Mouse (Mus musculus): Measurements from ENCODE around the gene Nav2. TPM values are rescaled to one million over a fixed set of nuclear protein-coding genes. Genes with fewer than 3 reads are reported as not detected.

Nav2 gene
- polyA plus RNA-seq, 1 experiment = 1.3 TPM

DNA sequence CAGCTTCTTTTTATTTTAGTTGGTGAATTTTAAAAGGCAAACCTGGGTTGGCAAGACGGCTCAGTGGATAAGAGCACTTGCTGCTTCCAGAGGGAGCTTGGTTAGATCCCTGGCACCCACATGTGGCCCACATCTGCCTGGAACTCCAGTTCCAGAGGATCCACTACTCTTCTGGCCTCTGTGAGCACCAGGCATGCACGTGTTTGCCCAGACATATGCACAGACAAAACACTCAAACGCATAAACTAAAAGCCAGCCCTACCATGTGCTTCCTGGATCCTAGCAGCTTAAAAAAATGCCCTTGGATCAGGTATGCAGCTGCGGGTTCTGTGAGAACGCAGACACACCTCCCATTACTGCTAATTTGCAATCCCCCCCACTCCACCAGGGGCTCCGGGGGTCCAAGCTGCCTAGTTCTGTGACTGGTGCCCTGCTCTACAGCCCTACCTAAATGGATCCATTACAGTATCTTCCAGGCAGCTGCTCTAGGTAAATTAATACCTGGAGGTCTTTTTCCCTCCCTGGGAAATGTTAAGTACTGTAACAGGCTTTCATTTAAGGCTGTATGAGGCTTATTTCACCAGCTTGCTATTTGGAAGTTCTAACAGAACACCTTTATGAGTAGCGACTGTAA, 603.4 kb downstream of the Nav2 start:
- Histone ChIP-seq H3K9me3 (peaks cover 7% of the 10 kb centered on the region), H3K36me3 (replicated peaks; ENCODE audit: low read length) (no peaks in the 10 kb centered on the region), H3K4me3 (replicated peaks) (no peak overlapping the region), H3K4me1 (no peaks in the 10 kb centered on the region), H3K27me3 (replicated peaks) (no peaks in the 10 kb centered on the region)
- TF ChIP-seq FLI1 (IDR thresholded peaks at IDR 0.05; ENCODE audit: low read length) (no peak), GATA1 (IDR thresholded peaks at IDR 0.05; ENCODE audit: borderline replicate concordance, low read length) (no peak)

DNA sequence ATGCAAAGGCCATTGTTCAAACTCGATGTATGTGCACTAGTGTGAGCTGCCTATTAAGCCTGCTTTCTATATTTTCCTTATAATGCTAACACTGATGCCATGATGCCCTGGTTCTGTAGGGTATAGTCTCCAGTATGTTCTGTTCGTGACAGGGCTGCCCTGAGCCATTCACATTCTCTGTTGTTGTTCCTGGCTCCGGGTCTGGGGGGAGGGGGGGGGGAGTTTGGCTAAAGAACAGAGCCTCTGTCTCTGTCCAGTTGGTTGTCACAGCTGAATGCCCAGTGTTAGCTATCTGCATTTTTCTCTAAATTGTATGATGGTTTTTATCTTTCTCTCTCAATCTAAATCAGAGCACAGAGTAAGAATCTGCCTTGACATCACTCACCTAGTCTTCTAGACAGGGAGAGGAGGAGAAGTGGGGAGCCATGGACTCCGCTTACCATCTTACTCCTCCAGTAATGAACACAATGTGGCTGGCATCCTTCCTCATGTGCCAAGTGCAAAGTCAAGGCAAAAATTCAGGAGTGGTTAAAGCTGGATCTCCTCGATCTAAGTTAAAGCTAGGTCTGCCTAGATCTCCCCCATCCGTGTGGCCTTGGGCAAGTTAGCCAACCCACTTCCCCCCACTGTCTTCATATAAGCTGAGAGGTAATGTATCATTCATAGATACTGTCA, 605.4 kb downstream of the Nav2 start:
- Histone ChIP-seq H3K9me3 (no peaks in the 10 kb centered on the region), H3K36me3 (replicated peaks; ENCODE audit: low read length) (no peaks in the 10 kb centered on the region), H3K27me3 (replicated peaks) (no peaks in the 10 kb centered on the region), H3K4me1 (no peaks in the 10 kb centered on the region), H3K4me3 (replicated peaks) (no peak overlapping the region)
- TF ChIP-seq FLI1 (IDR thresholded peaks at IDR 0.05; ENCODE audit: low read length) (no peak), GATA1 (IDR thresholded peaks at IDR 0.05; ENCODE audit: borderline replicate concordance, low read length) (no peak)

DNA sequence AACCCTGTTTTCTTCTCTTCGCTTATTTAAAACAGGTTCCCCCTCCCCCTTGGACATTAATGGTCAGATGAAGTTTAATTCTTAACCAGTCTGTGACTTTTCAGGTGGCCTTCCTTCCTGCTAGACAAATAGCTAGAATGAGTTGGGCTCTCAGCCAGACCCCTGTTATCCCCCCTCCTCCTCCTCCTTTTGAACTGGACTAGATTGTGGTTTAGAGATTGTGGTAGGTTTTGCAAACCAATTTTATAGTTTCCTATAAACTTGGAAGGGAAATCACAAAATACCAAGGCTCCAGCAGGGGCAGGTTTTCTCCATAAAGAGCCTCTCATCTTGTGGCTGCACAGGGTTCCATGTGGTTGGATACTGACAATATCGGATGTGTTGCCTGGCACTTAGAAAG, 606.5 kb downstream of the Nav2 start:
- no peak for TF ChIP-seq FLI1 (IDR thresholded peaks at IDR 0.05; ENCODE audit: low read length)
- no peak for TF ChIP-seq GATA1 (IDR thresholded peaks at IDR 0.05; ENCODE audit: borderline replicate concordance, low read length)
- no peaks in the 10 kb centered on the region for H3K9me3 ChIP-seq
- no peaks in the 10 kb centered on the region for H3K4me1 ChIP-seq
- no peaks in the 10 kb centered on the region for H3K27me3 ChIP-seq (replicated peaks)
- no peaks in the 10 kb centered on the region for H3K36me3 ChIP-seq (replicated peaks; ENCODE audit: low read length)
- H3K4me3 ChIP-seq (replicated peaks) = no peak overlapping the region

DNA sequence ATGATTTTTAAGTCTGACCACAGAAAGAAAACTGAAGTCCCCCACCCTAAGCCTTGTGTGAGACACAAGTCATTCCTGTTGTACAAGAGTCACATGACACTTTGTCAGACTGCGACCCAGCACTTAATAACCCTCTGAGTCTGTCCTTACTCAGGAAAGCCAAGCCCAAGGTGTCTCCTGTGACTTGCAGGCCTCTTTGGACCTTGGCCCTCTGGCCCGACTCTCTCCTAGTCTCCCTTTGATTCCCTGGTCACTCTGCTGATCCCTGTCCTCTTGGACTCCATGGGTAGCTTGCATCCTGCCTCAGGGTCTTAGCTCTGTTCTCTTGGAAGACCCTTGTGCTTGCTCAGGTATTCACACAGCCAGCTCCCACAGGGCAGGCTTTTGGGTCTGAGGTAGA, 612.0 kb downstream of the Nav2 start:
- Histone ChIP-seq H3K4me1 (no peaks in the 10 kb centered on the region), H3K4me3 (replicated peaks) (no peak overlapping the region), H3K27me3 (replicated peaks) (peaks cover 32% of the 10 kb centered on the region), H3K36me3 (replicated peaks; ENCODE audit: low read length) (no peaks in the 10 kb centered on the region), H3K9me3 (0 out of 2 replicates have a peak, but pooled peaks cover 3% of the 10 kb centered on the region)
- TF ChIP-seq FLI1 (IDR thresholded peaks at IDR 0.05; ENCODE audit: low read length) (no peak), GATA1 (IDR thresholded peaks at IDR 0.05; ENCODE audit: borderline replicate concordance, low read length) (no peak)

DNA sequence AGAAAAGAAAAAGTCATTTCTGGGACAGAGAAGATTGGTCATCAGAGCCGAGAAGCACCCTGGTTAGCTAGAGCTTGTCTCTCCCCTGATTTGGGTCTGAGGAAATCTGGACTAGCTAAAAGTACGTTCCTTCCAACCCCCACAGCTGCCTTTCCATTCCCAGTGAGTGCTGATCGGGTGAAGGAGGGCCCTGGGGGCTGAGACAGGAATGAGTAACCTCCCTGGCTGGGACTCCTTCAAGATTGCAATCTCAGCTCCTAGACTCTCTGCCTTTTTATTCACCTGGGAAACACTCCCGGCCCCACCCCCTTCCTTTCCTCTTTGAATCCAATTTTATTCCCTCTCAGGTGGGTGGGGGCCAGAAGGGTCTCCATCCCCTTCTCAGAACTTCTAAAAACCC, 612.8 kb downstream of the Nav2 start:
- no peak overlapping the region for H3K4me3 ChIP-seq (replicated peaks)
- H3K9me3 ChIP-seq = 0 out of 2 replicates have a peak, but pooled peaks cover 3% of the 10 kb centered on the region
- H3K36me3 ChIP-seq (replicated peaks; ENCODE audit: low read length) = no peaks in the 10 kb centered on the region
- no peak for TF ChIP-seq FLI1 (IDR thresholded peaks at IDR 0.05; ENCODE audit: low read length)
- no peak for TF ChIP-seq GATA1 (IDR thresholded peaks at IDR 0.05; ENCODE audit: borderline replicate concordance, low read length)
- peaks cover 32% of the 10 kb centered on the region for H3K27me3 ChIP-seq (replicated peaks)
- no peaks in the 10 kb centered on the region for H3K4me1 ChIP-seq

DNA sequence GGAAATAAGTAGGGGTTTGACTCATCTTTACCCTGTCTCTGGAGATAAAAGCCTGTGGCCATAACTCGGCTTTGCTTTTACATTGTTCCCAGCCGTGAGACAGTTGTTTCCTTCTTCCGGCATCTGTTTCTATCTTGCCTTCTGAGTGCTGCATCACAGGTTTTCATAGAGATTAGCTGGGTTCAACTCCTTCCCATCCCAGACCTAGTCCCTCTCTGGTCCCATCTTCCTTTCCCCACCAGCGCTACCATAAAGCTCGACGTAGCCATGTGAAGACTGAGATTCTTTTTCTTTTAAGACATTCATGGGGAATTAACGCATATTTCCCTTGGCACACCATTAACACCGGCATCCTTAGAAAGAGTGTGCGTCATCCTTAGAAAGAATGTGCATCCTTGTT, 613.5 kb downstream of the Nav2 start:
- Histone ChIP-seq H3K9me3 (0 out of 2 replicates have a peak, but pooled peaks cover 3% of the 10 kb centered on the region), H3K27me3 (replicated peaks) (peaks cover 32% of the 10 kb centered on the region), H3K4me3 (replicated peaks) (no peak overlapping the region), H3K36me3 (replicated peaks; ENCODE audit: low read length) (no peaks in the 10 kb centered on the region), H3K4me1 (no peaks in the 10 kb centered on the region)
- no peak for TF ChIP-seq FLI1 (IDR thresholded peaks at IDR 0.05; ENCODE audit: low read length)
- no peak for TF ChIP-seq GATA1 (IDR thresholded peaks at IDR 0.05; ENCODE audit: borderline replicate concordance, low read length)

DNA sequence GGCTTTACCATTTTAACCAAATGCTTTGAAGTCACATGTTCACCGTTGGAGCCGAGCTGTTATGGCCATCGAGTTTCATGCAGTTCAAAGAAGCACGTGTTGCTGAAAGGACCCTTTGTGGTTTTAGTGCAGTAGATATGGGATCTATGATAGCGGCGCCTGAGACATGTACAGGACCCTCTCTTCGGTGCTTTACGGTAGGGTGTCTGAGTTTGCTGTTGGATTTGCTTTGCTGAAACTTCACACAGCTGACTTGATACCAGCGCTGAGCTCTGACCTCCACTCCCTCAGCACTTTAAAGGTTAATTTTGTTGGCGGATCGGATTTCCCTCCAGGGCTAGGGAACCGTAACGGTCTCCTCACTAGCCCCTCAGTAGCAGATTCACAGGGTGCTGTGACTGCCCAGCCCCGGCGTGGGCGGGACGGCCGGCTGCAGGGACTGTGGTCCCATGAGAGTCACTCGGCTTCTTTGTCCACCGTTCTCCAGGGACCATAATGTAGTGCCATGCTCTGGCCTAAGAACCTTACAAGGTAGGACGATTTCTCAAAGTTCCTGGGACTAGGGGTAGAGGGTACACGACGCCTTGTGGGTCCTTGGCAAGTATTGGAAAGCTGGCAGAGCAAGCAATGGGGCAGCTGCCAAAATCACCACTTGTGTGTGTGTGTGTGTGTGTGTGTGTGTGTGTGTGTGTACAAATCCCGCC, 614.0 kb downstream of the Nav2 start:
- H3K4me1 ChIP-seq = no peaks in the 10 kb centered on the region
- H3K36me3 ChIP-seq (replicated peaks; ENCODE audit: low read length) = no peaks in the 10 kb centered on the region
- no peak overlapping the region for H3K4me3 ChIP-seq (replicated peaks)
- TF ChIP-seq GATA1 (IDR thresholded peaks at IDR 0.05; ENCODE audit: borderline replicate concordance, low read length) (no peak), FLI1 (IDR thresholded peaks at IDR 0.05; ENCODE audit: low read length) (no peak)
- H3K9me3 ChIP-seq = 0 out of 2 replicates have a peak, but pooled peaks cover 3% of the 10 kb centered on the region
- H3K27me3 ChIP-seq (replicated peaks) = peaks cover 32% of the 10 kb centered on the region

DNA sequence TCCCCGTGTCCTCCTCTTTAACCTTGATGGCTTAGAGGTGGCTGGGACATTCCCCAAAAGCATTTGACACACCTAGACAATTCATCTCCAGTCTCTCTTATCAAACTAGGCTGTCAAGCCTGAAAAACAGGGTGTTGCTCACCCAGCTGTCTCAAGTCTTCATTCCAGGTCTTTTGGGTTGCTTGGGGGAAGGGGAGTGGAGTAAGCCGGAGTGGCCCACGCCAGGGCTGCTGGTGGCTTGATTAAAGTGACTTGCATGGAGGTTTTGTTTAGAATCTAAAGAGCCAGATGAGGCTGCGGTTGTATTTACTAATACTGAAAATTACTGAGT, 614.6 kb downstream of the Nav2 start:
- H3K4me1 ChIP-seq = no peaks in the 10 kb centered on the region
- H3K9me3 ChIP-seq = 0 out of 2 replicates have a peak, but pooled peaks cover 3% of the 10 kb centered on the region
- peaks cover 32% of the 10 kb centered on the region for H3K27me3 ChIP-seq (replicated peaks)
- H3K36me3 ChIP-seq (replicated peaks; ENCODE audit: low read length) = no peaks in the 10 kb centered on the region
- TF ChIP-seq FLI1 (IDR thresholded peaks at IDR 0.05; ENCODE audit: low read length) (no peak), GATA1 (IDR thresholded peaks at IDR 0.05; ENCODE audit: borderline replicate concordance, low read length) (no peak)
- no peak overlapping the region for H3K4me3 ChIP-seq (replicated peaks)

DNA sequence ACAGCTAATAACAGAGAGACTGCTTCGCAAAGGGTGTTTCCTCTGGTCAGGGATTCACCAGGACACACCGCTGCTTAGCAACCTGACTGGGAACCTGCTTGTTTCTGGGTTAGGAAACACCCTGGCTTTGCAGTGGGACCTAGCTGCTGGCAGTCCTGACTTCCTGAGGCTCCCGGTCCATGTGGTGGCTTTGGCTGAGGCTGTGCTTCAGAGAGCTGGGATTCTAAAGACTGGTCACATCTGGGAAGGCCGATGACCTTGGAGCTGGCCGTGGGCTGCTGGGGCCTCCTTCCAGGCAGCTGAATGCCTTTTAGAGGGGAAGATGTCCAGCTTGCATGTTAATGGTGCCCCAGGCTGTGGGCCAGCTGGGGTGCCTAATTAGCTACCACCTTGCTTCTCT, 615.2 kb downstream of the Nav2 start:
- H3K9me3 ChIP-seq = 0 out of 2 replicates have a peak, but pooled peaks cover 3% of the 10 kb centered on the region
- H3K4me1 ChIP-seq = no peaks in the 10 kb centered on the region
- peaks cover 32% of the 10 kb centered on the region for H3K27me3 ChIP-seq (replicated peaks)
- H3K36me3 ChIP-seq (replicated peaks; ENCODE audit: low read length) = no peaks in the 10 kb centered on the region
- H3K4me3 ChIP-seq (replicated peaks) = no peak overlapping the region
- TF ChIP-seq FLI1 (IDR thresholded peaks at IDR 0.05; ENCODE audit: low read length) (no peak), GATA1 (IDR thresholded peaks at IDR 0.05; ENCODE audit: borderline replicate concordance, low read length) (no peak)
